Mouse (Mus musculus): ENCODE data around the gene Col25a1. TPM values are rescaled to one million over a fixed set of nuclear protein-coding genes. Genes with fewer than 3 reads are reported as not detected.
A peak's percentile ranks its signal among the peaks of the same experiment; 100 is the strongest.

The Col25a1 gene
- total RNA-seq, 2 experiments from 2014 or later, result 44.9 to 47.0 TPM

DNA sequence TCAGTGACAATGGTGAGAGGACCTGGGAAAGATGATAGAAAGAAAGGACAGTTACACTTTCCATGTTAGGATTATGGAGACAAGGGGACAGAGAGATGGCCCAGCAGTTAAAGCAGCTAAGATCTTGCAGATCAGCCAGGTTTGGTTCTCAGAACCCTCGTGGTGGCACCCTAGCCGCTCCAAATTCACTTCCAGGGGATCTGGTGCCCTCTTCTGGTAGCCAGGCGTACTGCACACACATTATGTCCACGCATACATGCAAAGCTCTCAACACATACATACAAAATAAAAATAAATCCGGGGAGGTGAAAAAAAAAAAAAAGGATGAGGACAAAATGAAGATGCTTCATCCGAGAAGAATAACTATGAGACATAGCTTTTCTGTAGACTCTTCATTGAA lies 445.4 kb downstream of the Col25a1 start:
- H3K27ac ChIP-seq, result no peak overlapping the region
- no peak overlapping the region for H3K4me3 ChIP-seq
- intact Hi-C loops (cut with DNase I), result no loop called here
- TF ChIP-seq CTCF (IDR thresholded peaks at IDR 0.05), result peak; percentile 52
- DNase-seq (ENCODE audit: extremely low spot score in 1 of 2, low spot score in 2 of 2), result no peak

DNA sequence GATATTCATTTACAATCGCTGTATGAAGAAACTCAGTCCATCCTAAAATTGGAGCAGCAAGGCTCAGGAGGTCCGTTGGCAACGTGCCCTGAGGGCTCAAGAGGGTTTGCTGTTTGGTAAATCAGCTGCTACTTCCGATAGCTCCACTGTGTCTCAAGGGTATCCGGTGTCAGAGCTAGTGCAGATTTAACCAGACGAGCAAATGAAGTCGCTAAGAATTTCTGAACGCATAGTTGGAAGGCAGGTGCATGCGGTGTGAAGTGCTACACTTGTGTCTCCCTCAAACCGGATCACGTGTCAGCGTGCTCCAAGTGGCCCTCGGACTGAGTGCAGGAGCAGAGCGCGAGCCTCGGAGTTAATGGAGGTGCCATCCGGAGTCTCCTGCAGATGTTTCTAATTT lies 448.2 kb downstream of the Col25a1 start:
- no peak for DNase-seq (ENCODE audit: extremely low spot score in 1 of 2, low spot score in 2 of 2)
- Histone ChIP-seq H3K27ac (no peak overlapping the region), H3K4me3 (no peak overlapping the region)
- TF ChIP-seq CTCF (IDR thresholded peaks at IDR 0.05), result no peak
- intact Hi-C loops (cut with DNase I), result no loop called here

DNA sequence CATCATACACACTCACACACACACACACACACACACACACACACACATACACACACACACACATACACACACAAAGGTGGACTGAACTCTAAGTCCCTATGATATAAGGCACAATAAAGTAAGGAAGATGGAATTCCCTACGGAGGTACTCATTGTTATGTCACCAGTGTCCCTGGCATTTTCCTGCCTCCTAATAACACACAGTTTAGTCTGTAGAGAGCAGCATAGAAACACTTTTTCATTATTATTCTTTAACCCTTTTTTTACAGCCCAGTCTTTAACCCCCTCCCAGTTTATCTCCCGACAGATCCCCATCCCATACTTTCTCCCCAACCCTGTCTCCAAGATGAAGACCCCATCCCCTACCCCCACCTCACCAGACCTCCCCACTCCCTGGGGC lies 450.3 kb downstream of the Col25a1 start:
- Histone ChIP-seq H3K4me3 (no peak overlapping the region), H3K27ac (no peak overlapping the region)
- intact Hi-C loops (cut with DNase I), result no loop called here
- DNase-seq (ENCODE audit: extremely low spot score in 1 of 2, low spot score in 2 of 2), result no peak
- TF ChIP-seq CTCF (IDR thresholded peaks at IDR 0.05), result no peak

DNA sequence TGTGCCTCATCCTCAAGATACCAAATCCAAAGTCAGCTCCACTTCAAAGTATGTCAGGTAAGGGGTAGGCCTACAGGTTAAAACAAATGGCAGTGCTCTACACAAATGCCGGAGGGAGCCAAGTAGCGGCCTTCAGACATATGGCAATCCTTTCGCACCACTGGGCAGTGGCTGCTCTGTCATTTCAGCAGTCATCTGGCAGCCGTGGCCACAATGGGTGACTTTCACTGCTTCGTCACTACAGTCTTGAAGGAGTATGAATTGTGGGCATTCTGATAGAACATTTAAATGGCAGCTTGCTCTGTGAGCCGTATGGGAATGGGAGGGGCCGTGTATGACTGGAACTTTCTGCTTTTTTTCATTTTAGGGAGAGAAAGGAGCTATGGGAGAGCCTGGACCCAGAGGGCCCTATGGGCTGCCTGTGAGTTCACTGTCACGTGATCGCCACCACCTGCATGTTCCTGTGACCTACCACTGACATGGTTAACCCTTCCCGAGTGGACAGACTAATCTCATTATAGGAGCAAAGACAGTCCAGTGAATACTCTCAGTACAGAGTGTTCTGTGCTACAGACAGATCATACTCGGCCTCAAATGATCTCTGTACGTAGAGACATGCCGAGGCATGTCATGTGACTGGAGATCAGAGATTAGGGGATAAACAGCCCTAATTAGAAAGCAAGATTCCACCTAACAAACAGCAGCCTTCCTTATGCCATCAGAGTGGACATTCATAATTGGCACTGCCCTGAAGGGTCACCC lies 451.8 kb downstream of the Col25a1 start:
- Histone ChIP-seq H3K27ac (no peak overlapping the region), H3K4me3 (no peak overlapping the region)
- DNase-seq (ENCODE audit: extremely low spot score in 1 of 2, low spot score in 2 of 2), result no peak
- intact Hi-C loops (cut with DNase I), result no loop called here
- no peak for TF ChIP-seq CTCF (IDR thresholded peaks at IDR 0.05)

DNA sequence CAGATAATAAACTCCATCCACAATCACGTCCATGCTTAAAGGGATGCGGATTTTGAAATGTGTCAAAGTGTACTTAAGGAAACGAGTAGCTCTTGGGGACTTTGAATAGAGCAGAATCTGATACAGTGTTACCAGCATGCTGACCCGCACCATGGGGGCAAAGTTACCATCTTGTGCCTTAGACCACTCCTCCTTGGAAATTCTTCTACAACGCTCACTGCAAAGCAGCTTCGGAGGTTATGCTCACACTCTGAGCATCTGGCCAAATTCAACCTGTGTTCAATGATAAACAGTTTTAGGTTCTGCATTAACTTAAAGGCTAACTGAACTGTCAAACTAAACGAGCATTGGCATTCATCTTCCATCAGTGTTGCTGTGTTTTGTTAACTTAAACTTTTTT lies 452.7 kb downstream of the Col25a1 start:
- intact Hi-C loops (cut with DNase I), result no loop called here
- no peak for TF ChIP-seq CTCF (IDR thresholded peaks at IDR 0.05)
- Histone ChIP-seq H3K27ac (no peak overlapping the region), H3K4me3 (no peak overlapping the region)
- no peak for DNase-seq (ENCODE audit: extremely low spot score in 1 of 2, low spot score in 2 of 2)

DNA sequence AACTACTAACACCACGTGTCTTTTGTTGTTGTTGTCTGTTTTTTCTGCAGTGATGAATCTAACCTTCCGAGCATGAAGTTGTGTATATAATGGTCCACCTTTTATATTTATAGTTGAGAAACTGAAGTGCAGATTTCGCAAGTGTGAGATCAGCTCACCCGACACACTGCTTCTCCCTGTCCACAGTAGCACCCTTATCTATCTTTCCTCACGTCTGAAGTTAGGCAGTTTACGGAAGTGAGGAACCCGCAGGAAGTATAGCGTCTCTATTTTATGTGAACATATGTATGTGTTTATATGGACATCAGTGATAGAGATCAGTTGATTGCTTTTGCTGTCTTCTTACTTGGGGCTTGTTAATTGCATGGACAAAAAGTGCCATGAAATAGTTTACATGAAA lies 463.7 kb downstream of the Col25a1 start:
- DNase-seq (ENCODE audit: extremely low spot score in 1 of 2, low spot score in 2 of 2), result no peak
- Histone ChIP-seq H3K4me3 (no peak overlapping the region), H3K27ac (no peak overlapping the region)
- intact Hi-C loops (cut with DNase I), result no loop called here
- TF ChIP-seq CTCF (IDR thresholded peaks at IDR 0.05), result no peak

DNA sequence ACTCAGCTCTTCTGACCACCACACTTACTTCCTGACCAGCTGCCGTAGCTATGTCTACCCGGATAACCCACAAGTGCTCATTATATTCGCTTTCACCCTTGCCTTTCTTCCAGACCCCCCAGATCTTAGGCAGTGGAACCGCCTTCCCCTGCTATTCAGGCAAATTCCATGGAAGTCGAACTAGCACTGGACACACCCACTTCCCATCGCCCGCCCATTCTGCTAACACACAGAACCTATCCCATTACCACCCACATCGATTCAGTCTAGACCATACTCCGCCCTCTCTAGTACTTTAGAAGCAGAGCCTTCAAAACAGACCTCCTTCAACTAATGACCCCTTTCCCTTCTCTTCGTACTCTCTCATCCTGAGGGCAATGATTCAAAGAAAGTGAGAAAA lies 470.2 kb downstream of the Col25a1 start:
- intact Hi-C loops (cut with DNase I), result no loop called here

DNA sequence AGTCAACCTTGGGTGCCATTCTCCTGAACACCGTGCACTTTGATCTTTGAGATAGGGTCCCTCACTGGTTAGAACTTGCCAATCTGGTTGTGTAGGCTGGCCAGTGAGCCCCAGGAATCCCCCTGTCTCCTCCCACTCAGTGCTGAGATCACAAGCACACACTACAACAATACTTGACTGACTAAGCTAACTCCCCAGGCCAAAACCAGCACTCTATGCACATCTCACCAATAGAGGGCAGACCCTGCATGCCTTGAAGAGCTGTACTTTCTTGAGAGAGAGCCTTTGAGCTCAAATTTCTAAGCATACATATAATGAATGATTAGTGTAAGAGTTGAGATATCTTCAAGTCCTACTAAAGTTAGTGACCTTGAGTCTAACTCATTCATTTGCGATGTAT lies 476.6 kb downstream of the Col25a1 start:
- no peak overlapping the region for H3K27ac ChIP-seq
- no peak for DNase-seq (ENCODE audit: extremely low spot score in 1 of 2, low spot score in 2 of 2)
- H3K4me3 ChIP-seq, result no peak overlapping the region
- peak; percentile 65 for TF ChIP-seq CTCF (IDR thresholded peaks at IDR 0.05)
- intact Hi-C loops (cut with DNase I), result loop anchor here (1.0 kb wide), 1 partner anchor 81 kb away; no protein-coding TSS in a partner anchor

More for the DNA sequence above, 470.2 kb downstream of the Col25a1 start:
- Histone ChIP-seq H3K4me3 (no peak overlapping the region), H3K27ac (no peak overlapping the region)
- no peak for DNase-seq (ENCODE audit: extremely low spot score in 1 of 2, low spot score in 2 of 2)
- no peak for TF ChIP-seq CTCF (IDR thresholded peaks at IDR 0.05)

DNA sequence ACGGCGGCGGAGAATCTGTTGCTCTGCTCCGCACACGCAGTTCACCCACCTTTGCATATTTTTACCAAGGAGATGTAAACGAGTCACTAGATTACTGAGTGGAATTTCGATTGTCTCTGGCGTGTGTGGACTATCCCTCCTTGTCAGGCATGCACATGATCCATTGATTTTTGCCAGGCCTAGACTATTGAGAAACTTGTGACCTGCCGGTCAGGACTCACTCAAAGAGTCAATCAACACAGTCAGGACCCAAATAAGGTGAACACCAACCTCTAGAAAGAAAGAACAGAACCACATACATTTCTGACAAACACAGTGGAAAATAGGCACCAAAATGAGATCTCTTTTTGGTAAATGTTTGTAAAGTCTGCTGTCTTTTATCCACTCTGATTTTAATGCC lies 483.1 kb downstream of the Col25a1 start:
- H3K4me3 ChIP-seq, result no peak overlapping the region
- TF ChIP-seq CTCF (IDR thresholded peaks at IDR 0.05), result no peak
- intact Hi-C loops (cut with DNase I), result no loop called here
- H3K27ac ChIP-seq, result no peak overlapping the region
- DNase-seq (ENCODE audit: extremely low spot score in 1 of 2, low spot score in 2 of 2), result no peak

DNA sequence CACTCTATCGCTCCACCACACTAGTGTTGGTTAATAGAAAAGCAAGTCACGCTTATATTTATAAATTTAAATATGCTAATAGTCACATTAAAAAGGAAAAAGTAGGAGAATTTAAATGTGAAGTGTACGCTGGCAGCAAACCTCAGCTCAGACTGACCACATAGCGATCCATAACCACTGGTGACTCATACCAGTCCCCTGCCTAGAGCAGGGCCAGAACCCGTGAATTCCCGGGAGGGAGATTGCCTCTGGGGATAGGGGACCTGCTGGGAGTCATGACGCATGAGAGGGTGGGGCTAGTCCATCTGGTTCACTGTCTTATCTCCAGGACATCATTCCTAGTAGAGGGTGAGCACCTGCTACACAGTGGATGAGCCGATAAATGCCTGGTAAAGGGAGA lies 484.3 kb downstream of the Col25a1 start:
- TF ChIP-seq CTCF (IDR thresholded peaks at IDR 0.05), result no peak
- Histone ChIP-seq H3K27ac (no peak overlapping the region), H3K4me3 (no peak overlapping the region)
- intact Hi-C loops (cut with DNase I), result no loop called here
- no peak for DNase-seq (ENCODE audit: extremely low spot score in 1 of 2, low spot score in 2 of 2)

DNA sequence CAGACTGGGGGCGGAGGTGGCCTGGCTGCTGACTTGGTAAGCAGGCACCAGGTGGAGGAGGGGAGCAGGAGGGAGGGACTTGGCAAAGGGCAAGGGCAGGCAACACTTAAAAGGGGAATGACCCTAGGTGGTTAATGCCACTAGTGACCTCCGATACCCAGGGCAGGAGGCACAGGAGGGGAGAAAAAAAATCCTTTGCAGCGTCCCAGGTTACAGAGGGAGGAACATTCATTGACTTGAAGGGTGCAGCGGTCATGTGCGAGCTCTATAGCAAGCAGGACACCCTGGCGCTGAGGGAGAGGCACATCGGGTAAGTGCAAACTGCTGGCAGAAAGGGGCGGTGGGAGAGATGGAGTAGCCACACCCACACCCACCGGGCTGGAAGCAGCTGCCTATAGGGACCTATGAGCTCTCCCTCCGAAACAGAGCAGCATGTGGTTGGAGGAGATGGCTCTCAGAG lies 486.2 kb downstream of the Col25a1 start, which contains the start of gene Etnppl:
Etnppl (plus strand) TSS at position 10 of the 460 bp plus-strand sequence.
- TF ChIP-seq CTCF (IDR thresholded peaks at IDR 0.05), result no peak
- H3K4me3 ChIP-seq, result peak within 1 kb of the TSS; percentile 21; the same call in 1 of the 2 replicates
- H3K27ac ChIP-seq, result no peak within 1 kb of the TSS
- intact Hi-C loops (cut with DNase I), result no loop called here
- no peak for DNase-seq (ENCODE audit: extremely low spot score in 1 of 2, low spot score in 2 of 2)

DNA sequence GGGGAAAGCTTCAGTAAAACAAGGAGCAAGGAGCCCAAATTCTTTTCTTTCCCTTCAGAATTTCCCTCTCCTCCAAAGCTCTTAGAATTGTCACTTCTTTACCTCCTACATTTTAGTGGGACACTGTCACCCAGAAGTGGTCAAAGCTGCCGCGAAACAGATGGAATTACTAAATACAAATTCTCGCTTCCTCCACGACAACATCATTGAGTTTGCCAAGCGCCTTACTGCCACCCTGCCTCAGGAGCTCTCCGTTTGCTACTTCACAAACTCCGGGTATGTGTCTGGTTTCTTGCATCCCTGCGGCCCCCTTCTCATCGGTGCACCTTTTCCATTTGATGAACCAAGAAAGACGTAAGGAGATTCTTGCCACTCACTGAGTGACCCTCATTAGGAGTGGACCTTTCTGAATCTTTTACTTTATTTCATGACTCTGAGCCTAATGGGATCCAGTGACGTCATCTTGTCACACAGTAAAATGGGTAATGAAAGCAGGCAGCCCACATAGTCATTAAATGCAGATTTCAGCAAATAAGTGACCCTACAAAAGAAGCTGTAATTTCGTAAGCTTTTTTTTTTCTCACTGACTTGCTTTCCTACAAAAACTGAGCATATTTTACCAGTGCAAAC lies 489.3 kb downstream of the Col25a1 start:
- H3K4me3 ChIP-seq, result peak overlapping the region; percentile 13; the same call in 1 of the 2 replicates
- no peak for TF ChIP-seq CTCF (IDR thresholded peaks at IDR 0.05)
- intact Hi-C loops (cut with DNase I), result no loop called here
- H3K27ac ChIP-seq, result no peak overlapping the region
- peak in 1 of 2 experiments; percentile 24 for DNase-seq (ENCODE audit: extremely low spot score in 1 of 2, low spot score in 2 of 2)
